Mouse (Mus musculus) midbrain, embryonic 16.5 days (tissue): ENCODE results near the gene Col8a1. TPM values are rescaled to one million over a fixed set of nuclear protein-coding genes. Genes with fewer than 3 reads are reported as not detected.

ENCODE experiments used
- ATAC-seq: fragments of 200-750 bp; cut with Nextera tagmentation; 2 replicates; pipeline ENCODE4 v1.8.0; 2017; ENCODE audit warnings: moderate TSS enrichment
- H3K27ac ChIP-seq: fragments of 300-500 bp; sonication (generic); 2 replicates; pipeline ENCODE4 v1.5.1; 2014; ENCODE audit warnings: mild to moderate bottlenecking, low read length, mixed read lengths
- H3K27me3 ChIP-seq: fragments of 300-500 bp; sonication (generic); 2 replicates; pipeline ENCODE4 v1.6.1; 2014; ENCODE audit warnings: low read depth, low read length, mixed read lengths; ENCODE audit not compliant: control insufficient read depth, insufficient read depth
- H3K36me3 ChIP-seq: fragments of 300-500 bp; sonication (generic); 2 replicates; pipeline ENCODE4 v1.6.1; 2014; ENCODE audit warnings: mild to moderate bottlenecking, low read length, moderate library complexity, mixed read lengths; ENCODE audit not compliant: control insufficient read depth, insufficient read depth
- H3K4me1 ChIP-seq: fragments of 300-500 bp; sonication (generic); 2 replicates; pipeline ENCODE4 v1.6.1; 2014; ENCODE audit warnings: mild to moderate bottlenecking, low read length, mixed read lengths; ENCODE audit not compliant: control insufficient read depth, insufficient read depth
- H3K4me2 ChIP-seq: fragments of 300-500 bp; sonication (generic); 2 replicates; pipeline ENCODE4 v1.6.1; 2014; ENCODE audit warnings: mild to moderate bottlenecking, low read length, mixed read lengths
- H3K4me3 ChIP-seq: fragments of 300-500 bp; sonication (generic); 2 replicates; pipeline ENCODE4 v1.5.1; 2014; ENCODE audit warnings: low read depth, mild to moderate bottlenecking, low read length, moderate library complexity, mixed read lengths
- H3K9ac ChIP-seq: fragments of 300-500 bp; sonication (generic); 2 replicates; pipeline ENCODE4 v1.6.1; 2014; ENCODE audit warnings: low read depth, low read length, mixed read lengths
- H3K9me3 ChIP-seq: fragments of 300-500 bp; sonication (generic); replicated peaks from 2 replicates; pipeline ENCODE4 v1.6.1; 2014; ENCODE audit warnings: mild to moderate bottlenecking, low read length, mixed read lengths; ENCODE audit not compliant: control insufficient read depth, poor library complexity, severe bottlenecking
- WGBS: fragments of 180-500 bp; shearing (Covaris S2); extraction: QIAGEN DNeasy Blood & Tissue Kit; methylation state at CpG from one replicate; pipeline ENCODE4 v1.1.7; 2014; 5-methylcytosine and 5-hydroxymethylcytosine counted together
- polyA plus RNA-seq: library from polyadenylated mRNA; unstranded; fragments of >200 nt; fragmentation: Nextera tagmentation; extraction: Ambion mirVana; gene quantifications from 2 replicates; pipeline ENCODE4 v1.2.1, GENCODE M21; 2015

Col8a1 gene
- 4.8 and 5.0 TPM in 2 replicates for polyA plus RNA-seq

GRCm38 (mm10) chr16:57754526-57755125 is at the start of gene Col8a1:
TSS of gene Col8a1 (minus strand) at chr16:57754737.
- Histone ChIP-seq H3K36me3 (no peaks in the 10 kb centered on the region), H3K27ac (peak within 1 kb of the TSS; percentile 38), H3K4me3 (peak within 1 kb of the TSS; percentile 45), H3K27me3 (no peaks in the 10 kb centered on the region), H3K9ac (peak within 1 kb of the TSS; percentile 61), H3K9me3 (no peaks in the 10 kb centered on the region), H3K4me2 (peak within 1 kb of the TSS; percentile 69), H3K4me1 (peaks cover 7% of the 10 kb centered on the region; the same call in 1 of the 2 replicates)
- ATAC-seq, result peak; percentile 73
- 2% methylated on average over 19 of the region's 19 CpGs for WGBS

DNA sequence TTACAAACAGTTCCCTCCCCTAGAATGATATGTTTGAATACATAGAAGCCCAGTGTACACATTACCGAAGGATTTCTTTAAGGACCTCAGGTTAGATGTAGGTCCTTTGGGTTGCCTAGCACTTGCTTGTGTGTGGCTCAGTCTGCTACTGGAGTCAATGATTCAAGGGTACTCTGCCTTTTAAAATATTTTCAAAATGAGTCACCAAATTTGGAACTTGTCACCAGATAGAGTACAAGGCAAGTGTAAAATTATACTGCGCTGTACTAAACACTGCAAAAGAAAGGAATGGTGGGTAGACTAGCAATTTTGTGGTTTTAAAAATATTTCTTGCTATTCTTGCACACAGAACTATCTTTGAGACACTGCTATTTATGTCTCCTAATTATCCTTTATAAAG is 47.3 kb upstream of the Col8a1 start:
- Histone ChIP-seq H3K9me3 (no peaks in the 10 kb centered on the region), H3K4me2 (no peak overlapping the region), H3K27ac (no peak overlapping the region), H3K4me3 (no peak overlapping the region), H3K9ac (no peak overlapping the region), H3K36me3 (no peaks in the 10 kb centered on the region), H3K4me1 (no peaks in the 10 kb centered on the region), H3K27me3 (no peaks in the 10 kb centered on the region)
- WGBS, result 95% methylated on average over 2 of the region's 2 CpGs
- no peak for ATAC-seq

GRCm38 (mm10) chr16:57796321-57796720 is 41.8 kb upstream of the Col8a1 start:
- H3K27me3 ChIP-seq, result no peaks in the 10 kb centered on the region
- no peaks in the 10 kb centered on the region for H3K36me3 ChIP-seq
- no peak overlapping the region for H3K4me3 ChIP-seq
- H3K4me2 ChIP-seq, result no peak overlapping the region
- no peak overlapping the region for H3K9ac ChIP-seq
- no peaks in the 10 kb centered on the region for H3K9me3 ChIP-seq
- no peaks in the 10 kb centered on the region for H3K4me1 ChIP-seq
- no peak overlapping the region for H3K27ac ChIP-seq
- ATAC-seq, result no peak
- WGBS, result 69% methylated on average over 6 of the region's 6 CpGs

GRCm38 (mm10) chr16:57779011-57779410 is 24.5 kb upstream of the Col8a1 start:
- ATAC-seq, result no peak
- no peaks in the 10 kb centered on the region for H3K4me1 ChIP-seq
- no peaks in the 10 kb centered on the region for H3K9me3 ChIP-seq
- no peak overlapping the region for H3K4me2 ChIP-seq
- no peaks in the 10 kb centered on the region for H3K27me3 ChIP-seq
- H3K4me3 ChIP-seq, result no peak overlapping the region
- H3K27ac ChIP-seq, result no peak overlapping the region
- H3K9ac ChIP-seq, result no peak overlapping the region
- no peaks in the 10 kb centered on the region for H3K36me3 ChIP-seq

GRCm38 (mm10) chr16:57765615-57766014 is 11.1 kb upstream of the Col8a1 start:
- no peak overlapping the region for H3K27ac ChIP-seq

GRCm38 (mm10) chr16:57759862-57760261 is 5.3 kb upstream of the Col8a1 start:
- Histone ChIP-seq H3K4me2 (no peak overlapping the region), H3K9ac (no peak overlapping the region), H3K27me3 (no peaks in the 10 kb centered on the region), H3K9me3 (no peaks in the 10 kb centered on the region), H3K36me3 (no peaks in the 10 kb centered on the region), H3K4me3 (no peak overlapping the region), H3K27ac (no peak overlapping the region), H3K4me1 (peaks cover 7% of the 10 kb centered on the region; the same call in 1 of the 2 replicates)
- WGBS, result 89% methylated on average over 2 of the region's 2 CpGs
- ATAC-seq, result no peak

More at GRCm38 (mm10) chr16:57765615-57766014, 11.1 kb upstream of the Col8a1 start:
- WGBS, result 90% methylated on average over 3 of the region's 3 CpGs
- no peak overlapping the region for H3K9ac ChIP-seq
- no peaks in the 10 kb centered on the region for H3K9me3 ChIP-seq
- no peaks in the 10 kb centered on the region for H3K36me3 ChIP-seq
- H3K4me3 ChIP-seq, result no peak overlapping the region
- no peak overlapping the region for H3K4me2 ChIP-seq
- H3K4me1 ChIP-seq, result no peaks in the 10 kb centered on the region
- no peak for ATAC-seq
- H3K27me3 ChIP-seq, result no peaks in the 10 kb centered on the region

DNA sequence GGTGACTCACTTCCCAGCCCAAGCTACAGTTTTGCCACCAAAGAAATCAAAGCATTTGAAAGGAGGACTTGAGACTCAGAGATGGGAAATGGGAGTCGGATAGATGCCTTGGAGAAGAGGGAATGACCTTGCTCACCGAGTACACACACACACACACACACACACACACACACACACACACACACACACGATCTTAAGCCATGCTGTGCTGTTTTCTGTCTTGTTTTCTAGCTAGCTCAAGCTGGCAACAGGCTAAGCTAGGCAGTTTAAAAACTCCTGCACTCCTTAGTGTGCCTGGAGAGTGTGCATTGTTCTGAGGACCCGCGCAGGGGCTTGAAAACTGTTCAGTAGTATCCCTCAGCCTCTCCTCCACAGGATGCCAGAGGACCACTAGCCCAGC is 1.2 kb upstream of the Col8a1 start:
- no peaks in the 10 kb centered on the region for H3K27me3 ChIP-seq
- peak; percentile 27; the same call in 1 of the 2 replicates for ATAC-seq
- H3K9ac ChIP-seq, result peak overlapping the region; percentile 61
- peak overlapping the region; percentile 45 for H3K4me3 ChIP-seq
- peaks cover 7% of the 10 kb centered on the region; the same call in 1 of the 2 replicates for H3K4me1 ChIP-seq
- H3K9me3 ChIP-seq, result no peaks in the 10 kb centered on the region
- WGBS, result 30% methylated on average over 5 of the region's 5 CpGs
- H3K4me2 ChIP-seq, result peak overlapping the region; percentile 69
- no peaks in the 10 kb centered on the region for H3K36me3 ChIP-seq
- H3K27ac ChIP-seq, result peak overlapping the region; percentile 38

DNA sequence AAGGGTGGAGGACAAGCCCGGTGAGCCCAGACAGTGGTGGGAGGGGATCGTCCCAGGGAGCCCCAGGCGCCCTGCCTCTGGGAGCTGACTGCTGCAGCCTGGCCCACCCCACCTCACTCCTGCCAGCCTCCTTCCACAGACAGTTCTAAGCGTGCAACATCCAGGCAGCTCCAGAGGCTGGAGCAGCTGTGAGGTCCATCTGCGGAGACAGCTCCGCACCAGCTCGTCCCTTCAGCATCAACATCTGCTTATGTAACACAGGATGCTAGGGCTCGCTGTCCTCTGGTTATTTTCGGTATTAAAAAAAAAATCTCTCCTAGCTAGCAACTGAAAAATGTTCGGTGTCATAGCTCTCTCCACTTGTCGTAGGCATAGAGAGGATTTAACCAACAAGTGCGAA is 704 bp upstream of the Col8a1 start:
- Histone ChIP-seq H3K4me3 (peak overlapping the region; percentile 45), H3K27me3 (no peaks in the 10 kb centered on the region), H3K4me2 (peak overlapping the region; percentile 69), H3K27ac (peak overlapping the region; percentile 38), H3K36me3 (no peaks in the 10 kb centered on the region), H3K9me3 (no peaks in the 10 kb centered on the region), H3K9ac (peak overlapping the region; percentile 61), H3K4me1 (peaks cover 7% of the 10 kb centered on the region; the same call in 1 of the 2 replicates)
- ATAC-seq, result peak; percentile 93
- 11% methylated on average over 12 of the region's 12 CpGs for WGBS

DNA sequence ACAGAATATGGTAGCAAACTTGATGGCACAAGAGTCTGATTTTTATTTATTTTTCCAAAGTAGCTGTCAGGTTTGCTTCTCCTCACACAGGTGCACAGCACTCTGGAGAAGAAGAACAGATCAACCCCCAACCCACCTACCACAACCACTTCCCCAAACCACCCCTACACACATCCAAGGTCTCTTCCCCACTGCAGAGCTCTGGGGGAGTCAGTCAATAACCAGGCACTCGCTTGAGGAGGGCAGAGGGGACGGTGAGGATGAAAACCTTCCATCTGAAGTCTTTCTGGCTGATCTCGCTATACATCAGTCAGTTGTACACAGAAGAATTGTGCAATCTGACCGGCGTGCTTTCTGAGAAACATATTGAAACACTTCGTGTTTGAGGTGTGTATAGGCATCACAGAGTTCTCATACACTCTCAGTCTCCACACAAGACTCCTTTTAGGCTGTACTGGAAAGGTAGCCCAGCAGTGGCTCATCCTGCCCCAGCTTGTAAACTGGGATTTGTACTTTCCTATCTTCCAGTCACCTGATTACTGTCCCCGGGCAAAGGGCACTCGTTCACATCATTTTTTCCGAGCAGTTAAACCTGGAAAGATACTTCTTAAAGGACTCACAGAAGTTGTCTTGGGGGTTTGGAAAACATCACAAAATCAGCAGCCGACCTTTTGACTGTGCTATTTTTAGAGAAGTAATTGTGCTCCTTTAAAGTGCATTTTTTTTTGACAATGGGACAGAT is 827 bp downstream of the Col8a1 start:
- Histone ChIP-seq H3K4me3 (no peak overlapping the region), H3K27ac (no peak overlapping the region), H3K9ac (no peak overlapping the region), H3K27me3 (no peaks in the 10 kb centered on the region), H3K9me3 (no peaks in the 10 kb centered on the region), H3K4me2 (no peak overlapping the region), H3K36me3 (no peaks in the 10 kb centered on the region), H3K4me1 (peaks cover 7% of the 10 kb centered on the region; the same call in 1 of the 2 replicates)
- WGBS, result 59% methylated on average over 10 of the region's 10 CpGs
- ATAC-seq, result no peak
